Mouse (Mus musculus) layer of hippocampus, postnatal 14 days (tissue): Measurements from ENCODE around the gene Dis3l. TPM values are rescaled to one million over a fixed set of nuclear protein-coding genes. Genes with fewer than 3 reads are reported as not detected.

Experiments
- DNase-seq, 2 experiments: peaks; one replicate each; pipeline ENCODE4 v3.0.0; 2021 to 2022; ENCODE audit warnings: low spot score in 2 of 2, mixed read lengths in 1 of 2
- total RNA-seq, 2 experiments: library from RNA; stranded (reverse); gene quantifications; 2 replicates each; pipeline ENCODE4 v1.2.3; 2021

Dis3l gene
- total RNA-seq, 2 experiments from 2014 or later: 24.4 to 26.0 TPM

DNA sequence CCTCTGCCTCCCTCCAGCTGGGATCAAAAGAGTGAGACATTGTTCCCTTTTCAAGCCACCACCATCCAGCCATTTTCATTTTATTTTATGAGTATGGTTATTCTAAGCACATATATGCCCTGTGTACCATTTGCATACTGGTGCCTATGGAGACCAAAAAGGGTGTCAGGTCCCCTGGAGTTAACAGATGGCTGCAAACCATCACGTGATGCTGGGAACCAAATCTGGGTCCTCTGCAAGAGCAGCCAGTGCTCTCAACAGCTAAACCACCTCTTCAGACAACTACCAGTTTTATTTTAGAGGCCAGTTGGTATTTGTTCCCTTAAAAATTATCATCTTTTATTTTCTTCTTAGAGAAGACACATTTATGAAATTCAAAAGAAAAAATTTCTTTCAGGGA lies 76.3 kb downstream of the Dis3l start:
- no peak for DNase-seq

DNA sequence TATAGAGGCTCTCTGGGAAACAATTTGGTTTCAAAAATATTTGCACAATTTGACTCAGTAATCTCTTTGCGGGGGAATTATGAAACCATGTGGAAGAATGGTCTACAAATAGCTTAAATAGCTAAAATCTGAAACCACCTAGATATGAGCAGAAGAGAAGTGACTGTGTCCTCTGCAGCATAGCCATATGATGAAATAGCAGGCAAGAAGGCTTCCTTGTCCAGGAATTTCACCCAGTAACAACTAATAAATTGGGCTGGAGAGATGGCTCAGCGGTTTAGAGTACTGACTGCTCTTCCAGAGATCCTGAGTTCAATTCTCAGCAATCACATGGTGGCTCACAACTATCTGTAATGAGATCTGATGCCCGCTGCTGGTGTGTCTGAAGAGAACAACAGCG lies 80.1 kb downstream of the Dis3l start:
- DNase-seq: no peak

DNA sequence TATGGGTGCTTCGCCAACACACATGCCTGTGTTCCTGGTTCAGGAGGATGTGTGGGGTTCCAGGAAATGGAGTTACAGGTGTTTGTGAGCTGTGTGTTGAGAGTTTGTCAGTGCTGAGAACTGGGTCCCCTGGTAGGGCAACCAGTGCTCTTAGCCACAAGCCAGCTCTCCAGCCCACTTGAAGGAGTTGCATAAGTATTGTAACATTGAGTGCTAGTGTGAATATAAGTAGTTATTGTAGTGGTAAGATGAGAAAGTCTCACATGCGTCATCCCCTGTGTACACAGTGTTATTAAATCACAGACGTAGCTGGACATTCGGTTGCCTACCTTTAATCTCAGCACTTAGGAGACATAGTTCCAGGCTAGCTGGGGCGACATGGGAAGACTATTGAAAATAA lies 81.2 kb downstream of the Dis3l start:
- no peak for DNase-seq

Other genes starting within 250 kb of the Dis3l start
- gene Lctl, start 224.1 kb downstream of the Dis3l start, total RNA-seq: not detected
- 1 to 10 TPM; 4.8 to 6.2 TPM for gene Zwilch, start 168.2 kb downstream of the Dis3l start, total RNA-seq
- 100 to 1,000 TPM; 513 to 558 TPM for gene Rpl4, start 167.9 kb downstream of the Dis3l start, total RNA-seq
- gene Snapc5, start 162.0 kb downstream of the Dis3l start, total RNA-seq: 10 to 100 TPM; 14.6 to 19.3 TPM
- gene Uchl4, start 106.1 kb downstream of the Dis3l start, total RNA-seq: 1 to 10 TPM; 3.2 to 4.3 TPM
- gene Map2k1, start 87.7 kb downstream of the Dis3l start, total RNA-seq: 100 to 1,000 TPM; 192 to 203 TPM
- 10 to 100 TPM; 17.7 to 18.2 TPM for gene Tipin, start 59.7 kb downstream of the Dis3l start, total RNA-seq
- gene Megf11, start 44.3 kb upstream of the Dis3l start, total RNA-seq: 10 to 100 TPM; 16.1 to 16.3 TPM